Mouse (Mus musculus): ENCODE results near the gene Srm.

Srm gene

GRCm38 (mm10) chr4:148591171-148591630 lies at the start of gene Srm:
Gene Srm, plus strand, starts transcription at chr4:148591503.
- peak; percentile 97 for DNase-seq

- DNase-seq, result no peak
Observed at GRCm38 (mm10) chr4:148549106-148549505, 42.2 kb upstream of the Srm start.

DNA sequence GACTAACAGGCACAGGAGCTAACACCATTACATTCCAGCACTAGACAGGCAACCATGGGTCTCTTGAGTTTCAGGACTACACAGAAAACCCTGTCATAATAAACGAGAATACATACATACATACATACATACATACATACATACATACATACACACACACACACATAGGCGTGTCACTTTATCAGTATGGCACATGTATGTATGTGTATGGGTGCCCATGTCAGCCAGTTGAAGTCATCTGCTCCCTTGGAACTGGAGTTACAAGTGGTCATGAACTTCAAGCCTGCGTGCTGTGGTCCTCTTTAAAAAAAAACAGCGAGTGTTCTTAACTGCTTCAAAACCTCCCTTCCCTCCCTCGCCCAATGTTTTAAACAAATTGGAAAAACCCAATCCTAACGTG lies 33.5 kb upstream of the Srm start:
- no peak for DNase-seq

GRCm38 (mm10) chr4:148558297-148559000 lies 32.9 kb upstream of the Srm start, which contains the start of gene Exosc10:
Gene Exosc10, plus strand, starts transcription at chr4:148558429.
- DNase-seq, result peak; percentile 88

DNA sequence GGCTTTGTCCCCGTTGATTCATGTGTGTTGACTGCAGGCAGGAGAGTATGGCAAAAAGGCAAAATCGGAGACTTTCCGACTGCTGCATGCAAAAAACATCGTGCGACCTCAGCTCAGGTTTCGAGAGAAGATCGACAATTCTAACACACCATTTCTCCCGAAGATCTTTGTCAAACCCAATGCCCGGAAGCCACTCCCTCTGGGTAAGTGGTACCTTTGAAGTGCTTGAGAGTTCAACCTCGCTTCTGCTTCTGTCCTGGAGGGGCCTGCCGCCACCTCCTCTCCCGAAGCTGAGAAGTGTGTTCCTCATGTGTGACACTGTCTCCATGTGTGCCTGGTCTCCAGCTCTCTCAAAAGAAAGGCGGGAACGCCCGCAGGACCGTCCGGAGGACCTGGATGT lies 28.6 kb upstream of the Srm start:
- DNase-seq, result no peak

DNA sequence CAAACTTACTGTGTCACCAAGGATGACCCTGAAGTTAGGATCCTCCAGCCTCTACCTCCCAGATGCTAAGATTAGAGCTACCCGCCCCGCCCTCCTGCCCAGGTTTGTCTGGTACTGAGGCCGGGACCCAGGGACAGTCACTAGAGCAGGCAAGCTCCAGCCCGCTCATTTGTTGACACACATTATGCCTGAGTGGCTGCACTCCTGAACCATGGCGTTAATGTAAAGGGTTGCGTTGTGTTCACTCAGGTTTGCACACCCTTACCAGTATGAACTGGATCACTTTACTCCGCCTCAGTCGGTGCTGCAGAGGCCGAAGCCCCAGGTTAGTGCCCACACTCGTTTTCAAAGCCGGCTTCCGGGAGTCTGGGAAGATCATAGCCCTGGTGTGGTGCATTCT lies 27.7 kb upstream of the Srm start:
- no peak for DNase-seq

DNA sequence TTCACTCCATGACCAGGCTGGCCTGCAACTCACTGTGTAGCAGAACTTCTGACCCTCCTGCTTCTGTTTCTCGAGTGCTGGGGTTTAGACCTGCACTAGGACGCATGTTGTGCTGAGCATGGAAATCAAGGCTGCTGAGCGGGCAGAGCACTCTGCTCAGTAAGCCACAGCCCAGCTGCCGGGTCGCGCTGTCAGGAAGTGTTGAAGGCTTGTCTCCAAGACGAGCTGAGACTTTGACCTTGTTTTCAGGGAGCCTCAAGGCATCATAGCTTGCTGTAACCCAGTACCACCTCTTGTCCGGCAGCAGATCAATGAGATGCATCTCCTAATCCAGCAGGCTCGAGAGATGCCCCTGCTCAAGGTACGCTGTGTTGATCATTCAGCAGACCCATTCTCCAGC lies 21.2 kb upstream of the Srm start:
- DNase-seq, result no peak

DNA sequence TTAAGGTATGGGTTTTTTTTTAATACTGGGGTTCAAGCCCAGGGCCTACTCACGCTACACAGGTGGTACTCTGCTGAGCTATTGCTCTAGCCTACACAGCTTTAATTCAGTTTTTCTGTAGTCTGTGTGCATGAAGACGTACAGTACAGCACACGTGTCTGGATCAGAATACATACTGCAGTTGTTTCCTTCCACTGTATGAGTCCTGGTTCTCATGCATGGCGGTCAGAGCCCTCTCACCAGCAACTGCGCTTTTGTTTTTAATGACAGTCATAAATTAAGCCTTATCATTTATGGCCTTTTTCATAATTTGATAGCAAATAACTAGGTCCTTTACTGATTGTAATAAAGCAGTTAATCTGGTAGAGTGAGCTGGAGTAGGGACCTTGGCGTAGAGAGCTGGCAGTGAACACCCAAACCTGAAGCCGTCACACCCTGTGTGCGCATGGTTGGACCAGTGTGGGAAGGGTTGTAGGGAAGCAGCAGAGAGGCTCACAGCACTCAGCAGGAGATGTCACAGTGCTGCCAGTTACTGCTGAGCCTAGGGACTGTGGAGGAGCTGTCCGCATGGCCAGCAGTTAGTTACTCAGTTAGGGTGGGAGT lies 20.5 kb upstream of the Srm start:
- no peak for DNase-seq

DNA sequence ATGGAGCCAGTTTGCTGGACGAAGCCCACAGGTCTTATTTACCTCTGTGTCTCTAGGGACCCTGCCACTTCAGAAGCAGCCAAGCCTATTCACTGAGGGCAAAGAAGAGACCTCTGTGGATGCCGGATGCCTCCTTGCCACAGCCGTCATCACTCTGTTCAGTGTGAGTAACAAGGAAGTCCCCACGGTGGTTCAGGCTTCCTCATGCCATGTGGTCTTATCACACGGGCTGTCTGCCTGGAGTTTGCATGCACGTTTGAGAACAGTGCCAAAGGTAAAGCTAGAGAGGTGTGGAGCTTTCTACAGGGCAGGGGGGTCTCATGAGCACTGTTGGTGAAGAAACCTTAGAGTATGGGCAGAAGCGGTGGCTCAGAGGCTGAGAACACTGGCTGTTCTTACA lies 18.1 kb upstream of the Srm start:
- no peak for DNase-seq

GRCm38 (mm10) chr4:148580765-148581164 lies 10.5 kb upstream of the Srm start:
- peak; percentile 24 for DNase-seq

GRCm38 (mm10) chr4:148581422-148581821 lies 9.9 kb upstream of the Srm start:
- DNase-seq, result no peak

DNA sequence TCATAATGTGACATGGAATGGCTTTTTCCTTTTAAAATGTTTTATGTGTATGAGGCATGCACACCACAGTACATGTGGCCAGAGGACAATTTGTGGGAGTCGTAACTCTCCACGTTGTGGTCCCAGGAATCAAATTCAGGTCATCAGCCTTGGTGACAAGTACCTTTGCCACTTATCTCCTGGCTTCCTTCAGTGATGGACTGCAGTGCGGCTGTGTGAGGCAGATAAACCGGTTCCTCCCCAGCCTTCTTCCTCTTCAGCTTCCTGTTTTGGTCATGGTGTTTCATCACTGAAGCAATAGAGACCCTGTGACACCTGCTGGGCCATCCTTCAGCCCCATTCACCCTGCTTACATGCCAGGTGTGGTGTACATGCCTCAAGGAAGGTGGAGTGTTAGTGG lies 8.0 kb upstream of the Srm start:
- no peak for DNase-seq

DNA sequence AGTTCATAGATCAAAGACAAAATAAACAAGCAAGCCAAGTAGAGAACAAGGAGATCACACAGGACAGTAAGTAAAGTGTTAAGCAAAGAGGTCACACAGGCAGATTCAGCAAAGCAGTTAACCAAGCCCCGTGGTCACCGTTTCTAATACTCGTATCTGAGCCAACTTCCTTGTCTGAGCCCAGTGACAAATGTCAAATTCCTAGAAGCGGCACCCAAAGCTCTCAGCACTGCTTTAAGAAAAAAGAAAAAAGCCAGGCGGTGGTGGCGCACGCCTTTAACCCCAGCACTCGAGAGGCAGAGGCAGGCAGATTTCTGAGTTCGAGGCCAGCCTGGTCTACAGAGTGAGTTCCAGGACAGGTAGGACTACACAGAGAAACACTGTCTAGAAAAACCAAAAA lies 4.7 kb upstream of the Srm start:
- no peak for DNase-seq

DNA sequence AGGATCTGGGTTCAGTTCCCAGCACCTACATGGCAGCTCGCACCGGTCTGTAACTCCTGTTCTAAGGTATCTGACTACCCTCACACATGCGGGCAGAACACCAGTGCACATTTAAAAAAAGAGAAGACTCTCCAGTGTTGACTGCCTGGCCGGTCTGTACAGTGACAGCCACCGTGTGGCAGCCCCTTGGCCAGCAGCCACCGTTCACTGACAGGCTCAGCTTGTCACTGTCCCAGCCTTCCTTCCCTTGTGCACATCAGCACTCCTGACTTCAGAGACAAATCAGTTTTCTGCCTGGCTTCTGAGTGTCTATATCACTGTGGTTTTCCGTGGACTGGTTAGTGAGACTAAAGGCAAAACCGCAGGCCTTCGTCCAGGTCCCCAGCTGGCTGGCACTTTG lies 2.5 kb upstream of the Srm start:
- DNase-seq, result no peak

- DNase-seq, result no peak
Observed at GRCm38 (mm10) chr4:148589565-148589964, 1.7 kb upstream of the Srm start.

DNA sequence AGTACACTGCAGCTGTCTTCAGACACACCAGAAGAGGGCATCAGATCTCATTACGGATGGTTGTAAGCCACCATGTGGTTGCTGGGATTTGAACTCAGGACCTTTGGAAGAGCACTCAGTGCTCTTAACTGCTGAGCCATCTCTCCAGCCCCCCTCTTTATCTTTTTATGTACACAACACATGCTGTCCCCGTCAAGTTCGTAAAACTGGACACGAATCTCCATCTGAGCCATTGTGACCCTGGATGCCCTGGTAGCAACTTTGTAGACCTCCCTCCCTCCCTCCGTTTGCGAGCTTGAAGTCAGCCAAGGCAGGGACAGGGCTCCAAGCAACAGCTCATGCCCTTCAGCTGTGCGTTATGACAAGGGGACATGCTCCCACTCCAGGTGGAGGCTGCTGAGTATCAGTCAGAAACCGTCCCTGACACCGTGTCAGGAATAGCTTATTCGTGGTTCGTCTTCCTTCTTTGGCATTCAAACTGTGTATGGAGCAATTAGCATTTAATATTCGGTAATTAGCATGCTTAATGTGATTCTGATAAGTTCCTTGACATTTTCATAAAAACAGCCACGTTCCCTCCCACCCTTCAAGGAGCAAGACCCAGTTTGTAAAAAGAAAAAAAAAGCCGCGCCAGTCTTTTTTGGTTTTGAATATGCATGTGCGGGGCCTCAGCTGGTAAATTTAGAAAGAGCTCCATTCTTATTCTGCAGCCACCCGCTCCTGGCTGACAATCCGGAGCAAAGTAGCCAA lies 707 bp upstream of the Srm start:
- DNase-seq, result no peak

DNA sequence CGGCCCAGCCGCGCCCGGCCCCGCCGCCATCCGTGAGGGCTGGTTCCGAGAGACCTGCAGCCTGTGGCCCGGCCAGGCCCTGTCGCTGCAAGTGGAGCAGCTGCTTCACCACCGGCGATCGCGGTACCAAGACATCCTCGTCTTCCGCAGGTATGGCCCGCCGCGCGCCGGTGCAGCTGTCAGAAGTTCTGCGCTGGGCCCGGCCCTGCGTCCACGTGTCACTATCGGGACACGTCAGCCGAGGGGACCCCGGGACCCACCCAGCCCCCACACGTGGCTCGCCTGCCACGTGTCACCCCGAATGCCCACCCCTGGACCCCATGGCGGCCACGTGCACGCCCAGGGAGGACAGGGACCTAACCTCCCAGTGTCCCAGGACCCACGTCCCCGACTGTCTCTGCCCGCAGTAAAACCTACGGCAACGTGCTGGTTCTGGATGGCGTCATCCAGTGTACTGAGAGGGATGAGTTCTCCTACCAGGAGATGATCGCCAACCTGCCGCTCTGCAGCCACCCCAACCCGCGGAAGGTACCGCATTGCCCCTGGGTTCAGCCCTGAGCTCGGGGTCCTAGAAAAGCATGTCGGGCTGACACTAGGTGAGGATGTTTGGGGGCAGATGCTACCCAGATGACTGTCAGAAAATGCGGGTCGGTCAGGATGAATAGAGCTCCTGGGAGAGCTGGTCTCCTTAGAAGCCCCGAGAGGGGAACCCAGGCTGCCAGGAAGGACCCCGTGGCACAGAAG lies 506 bp downstream of the Srm start:
- no peak for DNase-seq

- DNase-seq, result no peak
Observed at GRCm38 (mm10) chr4:148593996-148594395, 2.7 kb downstream of the Srm start.

GRCm38 (mm10) chr4:148595916-148596315 lies 4.6 kb downstream of the Srm start:
- no peak for DNase-seq

GRCm38 (mm10) chr4:148596731-148597130 lies 5.4 kb downstream of the Srm start:
- no peak for DNase-seq

GRCm38 (mm10) chr4:148598826-148599225 lies 7.5 kb downstream of the Srm start:
- DNase-seq, result no peak

- DNase-seq, result no peak
Observed at GRCm38 (mm10) chr4:148600316-148600715, 9.0 kb downstream of the Srm start.

GRCm38 (mm10) chr4:148601871-148602270 lies 10.6 kb downstream of the Srm start:
- DNase-seq, result no peak
